In the genomic region with DNA sequence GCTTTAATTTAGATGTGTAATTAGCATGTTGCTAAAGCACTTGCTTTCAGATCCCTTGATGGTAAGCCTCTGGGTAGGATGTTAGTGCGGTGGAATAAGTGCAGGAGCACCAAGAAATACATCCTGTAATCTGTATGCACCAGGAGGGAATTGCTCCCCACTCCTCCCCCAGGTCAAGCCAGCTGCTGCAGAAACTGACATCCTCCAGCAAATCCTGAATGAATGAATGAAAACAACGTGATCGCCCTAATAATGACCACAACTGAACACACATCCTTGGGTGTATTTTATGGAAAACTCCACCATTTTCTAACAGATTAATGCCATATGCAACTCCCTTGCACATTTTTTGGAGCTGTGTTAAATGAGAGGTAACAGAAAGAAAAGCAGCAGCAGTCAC, we compare ENCODE assay signal across 8 mouse cellular contexts. TPM values are rescaled to one million over a fixed set of nuclear protein-coding genes. Genes with fewer than 3 reads are reported as not detected.
DNase-seq lines count a peak whose midpoint lies in the region; ATAC-seq and TF ChIP-seq lines count a peak whose summit lies in the region.

No protein-coding gene starts in this region.

- no peak for TF ChIP-seq CTCF in left cerebral cortex, adult 2 months (IDR thresholded peaks at IDR 0.05)

- H3K9me3 ChIP-seq in embryonic facial prominence, embryonic 14.5 days (ENCODE audit: control insufficient read depth, low read length): no peaks in the 10 kb centered on the region
- H3K9me3 ChIP-seq in limb, embryonic 10.5 days (replicated peaks): no peaks in the 10 kb centered on the region

- peak overlapping the region; percentile 63 for H3K4me2 ChIP-seq in embryonic facial prominence, embryonic 14.5 days (ENCODE audit: low read depth, low read length)

- peak overlapping the region; percentile 83 for H3K27ac ChIP-seq in left cerebral cortex, adult 2 months
- H3K27ac ChIP-seq in embryonic facial prominence, embryonic 14.5 days (replicated peaks; ENCODE audit: low read depth, low read length): 0 out of 2 replicates have a peak overlapping the region, but pooled peaks have one; percentile 11
- peak overlapping the region; percentile 99 for H3K27ac ChIP-seq in limb, embryonic 10.5 days

- intact Hi-C loops in left cerebral cortex, adult 2 months (cut with DNase I): loop anchor here (5.0 kb wide), 6 partner anchors 89 to 304 kb away; partner anchors contain the start of gene Mios

- peak overlapping the region; percentile 86 for H3K4me3 ChIP-seq in left cerebral cortex, adult 2 months
- H3K4me3 ChIP-seq in embryonic facial prominence, embryonic 14.5 days (ENCODE audit: low read depth, low read length): peak overlapping the region; percentile 88
- peak overlapping the region; percentile 98 for H3K4me3 ChIP-seq in limb, embryonic 10.5 days

- H3K36me3 ChIP-seq in embryonic facial prominence, embryonic 14.5 days (ENCODE audit: control insufficient read depth, insufficient read depth, low read length): no peaks in the 10 kb centered on the region
- H3K36me3 ChIP-seq in limb, embryonic 10.5 days: no peaks in the 10 kb centered on the region

- peaks cover 17% of the 10 kb centered on the region for H3K4me1 ChIP-seq in embryonic facial prominence, embryonic 14.5 days (ENCODE audit: control insufficient read depth, insufficient read depth, low read length)
- H3K4me1 ChIP-seq in limb, embryonic 10.5 days: peaks cover 28% of the 10 kb centered on the region

- 7% methylated on average over 3 of the region's 3 CpGs for WGBS in embryonic facial prominence, embryonic 14.5 days
- 21% methylated on average over 3 of the region's 3 CpGs for WGBS in limb, embryonic 10.5 days

- ATAC-seq in embryonic facial prominence, embryonic 14.5 days (ENCODE audit: low read depth): no peak

- H3K9ac ChIP-seq in embryonic facial prominence, embryonic 14.5 days (ENCODE audit: low read depth, low read length): peak overlapping the region; percentile 95

- no peaks in the 10 kb centered on the region for H3K27me3 ChIP-seq in embryonic facial prominence, embryonic 14.5 days (replicated peaks; ENCODE audit: control insufficient read depth, insufficient read depth, low read length)
- no peaks in the 10 kb centered on the region for H3K27me3 ChIP-seq in limb, embryonic 10.5 days (ENCODE audit: low read depth, poor library complexity, severe bottlenecking)

- DNase-seq in left cerebral cortex, adult 2 months (ENCODE audit: extremely low spot score in 1 of 2, low spot score in 2 of 2): no peak
- no peak for DNase-seq in left cerebral cortex, adult 8-10 months (ENCODE audit: low spot score in 2 of 2)
- DNase-seq in embryonic facial prominence, embryonic 14.5 days (ENCODE audit: low spot score): peak; percentile 20
- DNase-seq in limb, embryonic 10.5 days (ENCODE audit: low spot score): peak; percentile 41
- DNase-seq in retina, postnatal 1 day: peak; percentile 50
- DNase-seq in left cerebral cortex, adult 11 months (ENCODE audit: low spot score): no peak
- no peak for DNase-seq in gastrocnemius, postnatal 4 days (ENCODE audit: low spot score in 2 of 2)
- DNase-seq in urinary bladder, postnatal 14 days (ENCODE audit: low spot score): no peak

RNA-seq across cellular contexts. Expression of gene Glcci1, which starts 2.0 kb away (rescaled TPM):
- total RNA-seq in left cerebral cortex, adult 2 months (2021): 100 to 1,000 TPM; 160 to 164 TPM
- total RNA-seq in left cerebral cortex, adult 8-10 months (2022): 100 to 1,000 TPM; 157 to 192 (median 173) TPM
- 8.7 and 9.0 TPM in 2 replicates for polyA plus RNA-seq in embryonic facial prominence, embryonic 14.5 days (2014; fragmentation: Nextera tagmentation; extraction: Ambion mirVana)
- polyA plus RNA-seq in limb, embryonic 10.5 days (2016; fragmentation: Nextera tagmentation; extraction: Ambion mirVana): 11.0 and 16.3 TPM in 2 replicates
- 10 to 100 TPM; 17.0 to 20.7 TPM for total RNA-seq in gastrocnemius, postnatal 4 days (2021)

Comparison
In these comparisons a context has a peak if more than half of its experiments do, and no peak if none do; other contexts are left out.
1. DNase-seq: peak in embryonic facial prominence, embryonic 14.5 days (single experiment), limb, embryonic 10.5 days (single experiment) and retina, postnatal 1 day (single experiment); none in left cerebral cortex, adult 2 months (0 of 2), left cerebral cortex, adult 8-10 months (0 of 2), left cerebral cortex, adult 11 months (single experiment), gastrocnemius, postnatal 4 days (0 of 2) and urinary bladder, postnatal 14 days (single experiment).
2. H3K27ac ChIP-seq: peak in every context shown above with its lines; median percentile 99 in limb, embryonic 10.5 days; 83 in left cerebral cortex, adult 2 months; 11 in embryonic facial prominence, embryonic 14.5 days.
3. RNA of gene Glcci1, which starts 2.0 kb away (total RNA-seq): 157 to 192 TPM in left cerebral cortex, adult 8-10 months and 160 to 164 TPM in left cerebral cortex, adult 2 months; 17.0 to 20.7 TPM in gastrocnemius, postnatal 4 days; every median in the first group is over 4 times any median in the second.
4. Peak in every context shown above with its lines, with median percentiles within 50 percentile points of each other: H3K4me3 ChIP-seq.